Mouse (Mus musculus): Measurements from ENCODE around the gene Trabd2b.

DNA sequence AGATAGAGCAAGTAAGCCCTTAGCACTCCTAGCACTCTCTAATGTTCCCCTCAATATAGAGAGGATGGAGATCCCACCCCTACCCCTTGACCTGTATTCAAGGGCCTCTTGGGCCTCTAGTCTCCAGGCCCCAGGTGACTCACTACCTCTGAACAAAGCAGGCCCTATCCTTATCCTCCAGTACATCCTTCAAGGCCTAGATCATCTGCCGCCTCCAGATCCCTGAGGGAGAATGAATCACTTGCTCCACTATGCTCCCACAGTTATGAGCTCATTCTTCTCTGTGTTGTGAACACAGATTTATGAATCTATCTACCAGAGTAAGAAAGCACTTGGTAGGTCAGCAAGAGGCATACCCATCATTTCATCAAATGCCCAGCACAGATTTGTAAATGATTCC, 46.7 kb upstream of the Trabd2b start:
- TF ChIP-seq CTCF (IDR thresholded peaks at IDR 0.05; ENCODE audit: control insufficient read depth, insufficient read depth, insufficient replicate concordance, low read depth, low read length) (no peak), POLR2A (IDR thresholded peaks at IDR 0.05; ENCODE audit: control insufficient read depth, low read depth, low read length) (no peak)

All from testis, adult 2 months (tissue).